Mouse (Mus musculus) CH12.LX (cell line): ENCODE data around the gene Jun.
A peak's percentile ranks its signal among the peaks of the same experiment; 100 is the strongest.

Source experiments
- CHD2 ChIP-seq: IDR thresholded peaks from 2 replicates; pipeline ENCODE4 v1.6.1; 2011; ENCODE audit warnings: low read length, improper control_type of control experiment
- CTCF ChIP-seq, 2 experiments: IDR thresholded peaks in 1 of 2; conservative IDR thresholded peaks in 1 of 2; 2 replicates each; pipeline ENCODE4 v1.5.1; 2011 to 2012; ENCODE audit warnings: low read depth in 2 of 2, low read length in 2 of 2, improper control_type of control experiment in 1 of 2, inconsistent platforms in 1 of 2, mild to moderate bottlenecking in 1 of 2, moderate library complexity in 1 of 2
- MAFK ChIP-seq: IDR thresholded peaks from 2 replicates; pipeline ENCODE4 v1.6.1; 2011; ENCODE audit warnings: low read length, improper control_type of control experiment; ENCODE audit not compliant: insufficient replicate concordance
- SIN3A ChIP-seq: IDR thresholded peaks from 2 replicates; pipeline ENCODE4 v1.6.1; 2012; ENCODE audit warnings: low read length, improper control_type of control experiment, inconsistent platforms

- no peak for TF ChIP-seq CTCF (conservative IDR thresholded peaks at IDR 0.05 in 1 of 2, IDR thresholded peaks at IDR 0.05 in 1 of 2; ENCODE audit: low read depth in 2 of 2, low read length in 2 of 2)
- TF ChIP-seq CHD2, result peak; percentile 79; the same call in 1 of the 2 replicates
- no peak for TF ChIP-seq MAFK
- TF ChIP-seq SIN3A, result peak; percentile 48; the same call in 1 of the 2 replicates
These were observed 1.7 kb upstream of the Jun start for GRCm38 (mm10) chr4:95053791-95054117.
